Mouse (Mus musculus): Measurements from ENCODE around the gene Kansl2.
"Not testable (repeated sequence)": the region's sequence is repeated elsewhere in the genome, so short reads cannot be mapped to it uniquely, and the experiment has no call there.

Kansl2 gene

DNA sequence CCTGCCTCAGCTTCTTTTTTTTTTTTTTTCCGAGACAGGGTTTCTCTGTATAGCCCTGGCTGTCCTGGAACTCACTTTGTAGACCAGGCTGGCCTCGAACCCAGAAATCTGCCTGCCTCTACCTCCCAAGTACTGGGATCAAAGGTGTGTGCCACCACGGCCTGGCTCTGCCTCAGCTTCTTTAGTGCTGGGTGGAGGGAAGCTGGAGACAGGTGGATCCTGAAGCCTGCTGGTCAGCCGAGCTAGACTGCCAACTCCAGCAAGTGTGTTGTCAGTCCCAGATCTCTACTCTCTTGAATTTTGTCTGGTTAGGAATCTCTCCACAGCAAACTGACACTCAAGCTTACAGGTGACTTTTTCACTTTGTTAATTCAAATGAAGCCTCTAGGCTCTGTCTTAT lies 1.9 kb upstream of the Kansl2 start:
- DNase-seq = no peak

- no peak for DNase-seq
Measured at GRCm38 (mm10) chr15:98533035-98533531, 981 bp downstream of the Kansl2 start.

DNA sequence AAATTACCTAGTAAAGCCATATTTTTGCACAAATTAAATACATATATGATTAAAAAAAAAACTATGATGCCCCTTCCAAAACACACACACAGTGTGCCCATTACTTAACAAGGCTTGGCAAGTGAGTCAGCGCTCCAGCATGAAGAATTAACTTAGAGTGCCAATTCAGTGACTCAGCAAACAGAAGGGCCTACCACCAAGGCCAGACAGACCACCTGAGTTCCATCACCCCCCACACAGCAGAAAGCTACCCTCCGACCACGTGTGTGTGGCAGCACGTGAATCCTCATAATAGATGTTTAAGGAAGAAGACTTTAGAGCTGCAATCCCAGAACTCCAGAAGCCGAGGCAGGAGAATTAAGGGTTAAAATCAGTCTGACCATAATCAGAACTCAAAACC lies 1.8 kb downstream of the Kansl2 start:
- no peak for DNase-seq

- no peak for DNase-seq
Measured at GRCm38 (mm10) chr15:98528066-98528563, 5.9 kb downstream of the Kansl2 start.

DNA sequence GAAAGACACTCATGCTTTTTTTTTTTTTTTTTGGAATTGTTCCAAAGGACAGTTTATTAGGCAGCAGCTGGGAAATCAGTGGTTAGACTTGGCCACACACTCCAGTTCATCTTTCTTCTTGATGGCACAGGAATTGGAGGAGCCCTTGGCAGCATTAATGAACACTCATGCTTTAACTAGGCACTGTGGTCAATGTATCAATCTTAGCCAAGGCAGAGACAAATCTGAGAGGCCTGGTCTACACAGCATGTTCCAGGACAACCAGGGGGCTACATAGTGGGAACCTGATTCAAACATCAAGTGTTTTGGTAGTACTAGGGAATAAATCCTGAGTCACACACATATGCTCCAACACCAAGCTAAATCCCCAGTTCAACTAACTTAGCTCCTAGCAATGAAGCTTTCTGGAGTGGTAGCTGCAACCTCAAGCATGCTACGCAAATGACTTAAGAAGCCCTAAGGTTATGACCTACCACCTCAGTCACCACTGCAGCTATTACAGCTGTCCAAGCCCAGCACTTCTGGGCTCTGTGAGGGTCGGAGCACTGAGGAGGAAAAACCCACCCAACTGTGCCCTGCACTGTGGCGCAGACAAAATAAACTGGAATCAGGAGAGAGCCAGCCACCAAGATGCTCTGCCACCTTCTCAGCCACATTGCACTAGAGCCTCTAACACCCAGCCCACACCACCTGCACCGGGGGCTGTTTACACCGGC lies 6.8 kb downstream of the Kansl2 start:
- DNase-seq = no peak

GRCm38 (mm10) chr15:98526057-98526456 lies 8.0 kb downstream of the Kansl2 start:
- no peak for DNase-seq

- no peak for DNase-seq
Measured at GRCm38 (mm10) chr15:98521245-98521644, 12.8 kb downstream of the Kansl2 start.

DNA sequence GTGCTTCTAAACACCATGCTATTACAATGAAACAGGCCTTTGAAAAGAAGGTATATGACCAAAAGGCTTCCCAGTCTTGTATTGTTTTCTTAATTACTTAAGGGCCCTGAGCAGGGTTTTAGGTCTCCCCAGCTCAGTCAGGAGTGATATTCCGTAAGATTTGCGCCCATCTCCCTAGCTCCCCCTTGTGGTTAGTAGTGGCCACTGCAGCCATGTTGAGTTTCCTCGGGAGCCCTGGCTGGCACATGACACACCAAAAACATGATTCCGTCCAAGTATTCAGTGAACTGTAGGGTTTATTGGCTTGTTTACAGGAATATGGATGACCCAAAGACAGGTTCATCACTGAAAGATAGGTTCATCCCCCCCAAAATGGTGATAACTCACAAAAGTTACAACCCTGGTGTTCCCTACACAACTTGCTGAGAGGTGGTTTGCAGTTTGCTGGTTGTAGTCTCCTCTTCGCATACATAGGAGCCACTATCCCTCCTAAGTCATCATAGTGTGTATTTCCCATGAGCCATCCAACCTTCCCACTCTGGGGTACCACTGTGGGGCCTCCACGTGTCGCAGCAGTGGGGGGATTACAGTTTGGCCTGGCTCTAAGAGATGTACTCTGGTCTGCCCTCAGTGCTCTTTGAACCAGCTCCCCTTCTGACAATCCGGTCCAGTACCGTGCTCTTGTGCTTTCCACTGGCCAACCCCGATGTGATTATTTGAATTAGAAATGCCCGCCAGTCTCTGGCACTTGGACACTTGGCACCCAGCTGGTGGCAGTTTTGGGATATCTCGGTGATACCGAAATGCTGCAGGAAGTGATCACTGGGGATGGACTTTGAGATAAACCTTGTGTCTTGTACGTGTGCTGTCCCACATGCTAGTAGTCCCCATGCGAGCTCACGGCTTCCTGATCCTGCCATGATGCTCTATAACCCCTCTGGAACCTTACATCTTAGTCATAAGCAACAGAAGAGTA lies 16.4 kb downstream of the Kansl2 start:
- DNase-seq = peak; percentile 58

DNA sequence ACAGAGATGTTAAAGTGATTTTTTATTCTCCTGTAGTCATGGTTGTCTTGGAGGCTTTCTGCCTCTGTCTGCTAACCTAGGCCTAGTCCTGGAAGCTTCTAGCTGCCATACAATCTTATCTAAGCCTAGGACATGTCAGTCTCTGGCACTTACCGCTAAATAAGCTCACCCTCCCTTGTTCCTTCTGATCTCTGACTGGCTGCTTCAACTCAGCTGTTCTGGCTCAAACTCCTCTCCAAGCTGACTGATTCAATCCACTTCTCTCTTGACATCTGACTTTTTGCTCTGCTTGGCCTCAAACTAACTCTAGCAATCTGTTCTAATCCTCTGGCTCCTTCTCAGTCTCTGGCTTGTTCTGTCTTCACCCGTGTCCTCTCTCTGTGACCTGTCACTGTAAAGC lies 19.2 kb downstream of the Kansl2 start:
- not testable (repeated sequence) for DNase-seq

DNA sequence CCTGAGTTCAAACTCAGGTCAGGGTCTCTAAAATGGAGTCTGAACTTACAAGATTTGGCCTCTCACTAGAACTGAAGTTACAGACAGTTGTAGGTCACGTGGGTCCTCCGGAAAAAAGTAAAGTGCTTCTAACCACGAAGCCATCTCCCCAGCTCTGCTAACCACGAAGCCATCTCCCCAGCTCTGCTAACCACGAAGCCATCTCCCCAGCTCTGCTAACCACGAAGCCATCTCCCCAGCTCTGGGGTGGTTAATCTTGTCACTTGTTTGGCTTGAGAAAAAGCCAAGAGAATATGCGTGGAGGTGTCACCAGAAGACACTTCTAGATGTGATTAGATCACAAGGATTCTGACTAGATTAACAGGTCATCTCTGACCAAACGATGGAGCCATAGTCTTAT lies 19.9 kb downstream of the Kansl2 start:
- no peak for DNase-seq

DNA sequence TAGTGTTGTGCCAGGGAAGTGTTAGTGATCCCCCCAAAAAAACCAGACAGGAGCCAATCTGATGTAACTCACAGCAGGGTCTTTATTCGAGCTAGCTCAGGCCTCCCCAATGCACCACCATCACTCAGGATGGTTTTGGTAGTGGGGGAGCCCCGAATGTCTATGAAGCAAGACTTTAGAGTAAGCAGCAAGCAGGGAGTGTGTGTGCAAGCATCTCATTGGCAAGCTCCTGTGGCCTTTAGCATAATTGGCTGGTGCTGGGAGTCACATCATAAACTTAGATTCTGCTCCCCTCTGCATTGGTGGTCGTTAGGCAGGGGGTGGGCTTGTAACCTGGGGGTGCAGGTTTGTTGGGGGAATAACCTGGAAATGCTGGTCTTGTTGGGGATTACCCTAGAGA lies 20.4 kb downstream of the Kansl2 start:
- DNase-seq = not testable (repeated sequence)

- DNase-seq = peak; percentile 48
Measured at GRCm38 (mm10) chr15:98512799-98513321, 21.2 kb downstream of the Kansl2 start.

- no peak for DNase-seq
Measured at GRCm38 (mm10) chr15:98512232-98512631, 21.8 kb downstream of the Kansl2 start.

GRCm38 (mm10) chr15:98511386-98511928 lies 22.6 kb downstream of the Kansl2 start:
- DNase-seq = no peak

GRCm38 (mm10) chr15:98510438-98511385 lies 23.4 kb downstream of the Kansl2 start:
- DNase-seq = peak; percentile 65

GRCm38 (mm10) chr15:98509387-98509786 lies 24.7 kb downstream of the Kansl2 start:
- DNase-seq = no peak

DNA sequence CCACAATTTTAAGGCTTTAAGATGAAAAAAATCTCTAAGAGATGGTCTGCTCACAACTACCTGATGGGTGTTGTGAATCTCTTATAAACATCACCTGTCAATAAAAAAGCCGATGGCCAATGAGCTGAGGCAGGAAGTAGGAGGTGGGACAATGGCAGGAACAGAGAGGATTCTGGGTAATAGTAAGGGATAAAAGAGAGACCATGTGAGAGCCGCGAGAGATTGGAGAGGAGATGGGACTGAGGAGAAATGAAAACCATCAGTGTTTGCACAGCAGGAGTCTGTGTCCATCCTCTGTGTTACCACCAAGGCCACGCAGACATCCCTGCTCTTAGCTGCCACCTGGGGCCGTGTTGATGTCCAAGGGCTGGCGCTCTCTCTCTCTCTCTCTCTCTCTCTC lies 26.7 kb downstream of the Kansl2 start:
- DNase-seq = no peak

DNA sequence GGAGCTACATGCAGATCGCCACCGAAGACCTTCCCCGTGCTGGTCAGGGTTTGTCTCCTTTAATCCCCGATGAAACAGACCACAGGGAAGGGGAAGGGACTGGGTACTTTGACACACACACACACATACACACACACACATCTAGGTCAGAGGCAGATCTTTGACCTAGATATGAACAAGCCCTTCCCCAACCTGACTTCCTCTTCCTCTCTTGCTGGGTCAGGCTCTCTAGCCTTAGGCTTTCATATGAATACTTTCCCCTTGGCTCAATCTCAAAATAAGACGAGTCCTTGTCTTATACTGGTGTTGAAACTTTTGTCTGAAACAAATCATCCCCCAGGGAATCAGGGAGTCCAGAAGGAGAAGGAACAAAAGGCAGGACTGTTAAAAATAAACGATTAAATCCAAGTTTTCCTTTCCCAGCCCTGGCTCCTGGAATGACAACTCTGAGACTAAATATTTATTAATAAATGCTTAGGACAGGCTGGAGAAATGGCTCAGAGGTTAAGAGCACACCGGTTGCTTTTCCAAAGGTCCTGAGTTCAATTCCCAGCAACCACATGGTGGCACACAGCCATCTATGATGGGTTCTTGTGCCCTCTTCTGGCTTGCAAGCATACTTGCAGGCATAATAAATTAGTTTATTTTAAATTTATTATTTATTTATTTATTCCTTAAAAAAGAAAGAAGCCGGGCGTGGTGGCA lies 27.7 kb downstream of the Kansl2 start:
- no peak for DNase-seq

DNA sequence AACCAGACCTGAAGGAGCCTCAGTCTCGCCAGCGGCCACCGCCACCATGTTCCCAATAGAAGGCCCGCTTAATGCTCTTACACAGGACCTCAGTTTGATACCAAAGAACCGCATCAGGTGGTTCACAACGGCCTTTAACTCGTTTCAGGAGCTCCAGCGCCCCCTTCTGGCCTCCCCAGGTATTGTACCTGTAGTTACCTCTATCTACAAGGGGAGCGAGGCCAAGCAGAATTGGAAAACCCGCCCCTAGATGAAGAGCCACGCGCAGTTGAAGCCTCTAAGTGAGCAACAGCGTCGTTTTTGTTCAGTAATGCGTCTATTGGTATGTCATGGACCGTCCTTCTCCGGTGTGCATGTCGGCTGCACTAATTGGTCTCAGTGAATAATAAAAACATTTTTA lies 29.6 kb downstream of the Kansl2 start:
- DNase-seq = peak; percentile 51

DNA sequence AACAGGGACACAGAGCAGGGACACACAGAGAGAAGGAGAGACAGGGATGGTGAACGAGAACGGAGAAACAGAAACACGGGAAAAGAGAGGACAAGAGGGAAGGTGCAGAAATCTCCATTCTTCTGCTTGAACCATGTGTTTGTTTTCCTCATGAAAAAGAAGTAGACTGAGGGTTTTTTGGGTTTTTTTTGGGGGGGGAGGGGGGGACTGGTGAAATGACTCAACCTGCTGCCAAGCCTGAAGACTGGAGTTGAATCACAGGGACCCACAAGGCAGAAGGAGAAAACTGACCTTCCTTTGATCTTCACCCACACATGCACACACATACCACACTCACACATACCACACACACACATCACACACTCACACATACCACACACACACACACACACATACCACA lies 30.7 kb downstream of the Kansl2 start:
- DNase-seq = no peak

- DNase-seq = no peak
Measured at GRCm38 (mm10) chr15:98497631-98498030, 36.4 kb downstream of the Kansl2 start.

Measured in cerebellum, adult 8-10 months (tissue).